Mouse (Mus musculus) CD8-positive naive resting alpha-beta T cell, adult 2 months (primary cell): Measurements from ENCODE around the gene Zmym1.
"Not testable (repeated sequence)": the region's sequence is repeated elsewhere in the genome, so short reads cannot be mapped to it uniquely, and the experiment has no call there.

Experiments used
- DNase-seq, 2 experiments: peaks; one replicate each; pipeline ENCODE4 v3.0.0; 2022; ENCODE audit warnings: low read depth in 2 of 2, low spot score in 2 of 2

The Zmym1 gene

GRCm38 (mm10) chr4:127027228-127028190 lies 33.4 kb downstream of the Zmym1 start:
- no peak for DNase-seq

GRCm38 (mm10) chr4:127026826-127027225 lies 34.1 kb downstream of the Zmym1 start:
- no peak for DNase-seq

GRCm38 (mm10) chr4:127024240-127024639 lies 36.7 kb downstream of the Zmym1 start:
- DNase-seq: no peak

GRCm38 (mm10) chr4:127023201-127023600 lies 37.8 kb downstream of the Zmym1 start:
- DNase-seq: no peak

GRCm38 (mm10) chr4:127021989-127022626 lies 38.8 kb downstream of the Zmym1 start:
- DNase-seq: peak; percentile 82

GRCm38 (mm10) chr4:127021151-127021945 lies 39.6 kb downstream of the Zmym1 start, which contains the start of gene Sfpq:
Gene Sfpq (plus strand): TSS chr4:127021324.
- DNase-seq: peak; percentile 99 to 100

GRCm38 (mm10) chr4:127020411-127021150 lies 40.4 kb downstream of the Zmym1 start:
- DNase-seq: no peak

- DNase-seq: no peak
These were observed 44.6 kb downstream of the Zmym1 start for GRCm38 (mm10) chr4:127016366-127016765.

- peak; percentile 75 to 81 for DNase-seq
These were observed 45.5 kb downstream of the Zmym1 start for GRCm38 (mm10) chr4:127015294-127015993.

- DNase-seq: no peak
These were observed 55.6 kb downstream of the Zmym1 start for GRCm38 (mm10) chr4:127005113-127005936.

GRCm38 (mm10) chr4:127004384-127004783 lies 56.6 kb downstream of the Zmym1 start:
- DNase-seq: no peak

- no peak for DNase-seq
These were observed 60.3 kb downstream of the Zmym1 start for GRCm38 (mm10) chr4:127000601-127001105.

GRCm38 (mm10) chr4:126999372-126999771 lies 61.6 kb downstream of the Zmym1 start:
- DNase-seq: not testable (repeated sequence)
